Mouse (Mus musculus): ENCODE results near the gene Spns3. TPM values are rescaled to one million over a fixed set of nuclear protein-coding genes. Genes with fewer than 3 reads are reported as not detected.

Gene Spns3
- polyA plus RNA-seq (2017; shearing (Covaris generic)), result 0.60 TPM

DNA sequence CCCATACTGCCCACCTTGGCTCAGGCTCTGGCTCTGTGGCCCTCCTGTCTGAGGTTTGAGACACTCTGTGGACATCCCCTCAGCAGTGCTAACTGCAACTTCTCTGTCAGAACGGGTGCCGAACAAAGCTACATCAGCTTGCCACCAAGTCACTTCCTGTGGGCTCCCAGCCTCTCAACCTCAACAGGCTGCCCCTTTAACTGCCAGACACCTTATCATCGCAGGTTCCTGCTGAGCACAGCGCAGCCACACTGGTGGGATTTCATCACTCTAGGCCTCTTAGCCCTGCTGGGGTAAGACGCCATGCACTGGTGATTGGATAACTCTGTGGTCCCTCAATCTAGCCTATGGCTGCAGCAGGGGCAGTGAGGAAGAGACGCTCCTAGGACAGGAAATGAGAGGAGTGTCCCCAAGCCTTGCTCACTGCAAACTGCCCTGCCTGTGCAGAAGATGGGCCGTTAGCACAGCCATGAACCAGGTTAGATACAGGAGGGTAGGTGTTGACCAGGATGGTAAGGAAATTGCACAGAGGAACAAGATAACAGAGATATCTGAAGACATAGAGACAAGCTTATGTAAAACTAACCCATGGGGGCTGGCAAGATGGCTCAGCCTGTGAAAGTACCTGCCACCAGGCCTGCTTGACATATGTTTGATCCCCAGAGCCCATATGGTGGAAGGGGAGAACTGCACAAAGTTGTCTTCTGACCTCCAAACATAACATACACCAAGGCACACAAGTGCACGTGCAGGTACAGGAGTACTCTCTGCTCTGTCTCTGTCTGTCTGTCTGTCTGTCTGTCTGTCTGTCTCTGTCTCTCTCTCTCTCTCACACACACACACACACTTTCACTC is at the start of gene Spns3:
Gene Spns3 (minus strand): TSS at position 373 of the 855 bp plus-strand sequence.

GRCm38 (mm10) chr11:72489881-72490301 is 60.4 kb downstream of the Spns3 start, which contains the start of gene Spns2:
TSS of gene Spns2 (minus strand) at chr11:72489904.

Other genes with a start within 250 kb of the Spns3 start
- 32.4 TPM for gene Xaf1, start 248.9 kb downstream of the Spns3 start, polyA plus RNA-seq (2017; shearing (Covaris generic))
- gene Fbxo39, start 236.1 kb downstream of the Spns3 start, polyA plus RNA-seq (2017; shearing (Covaris generic)), result not detected
- gene Tekt1, start 188.1 kb downstream of the Spns3 start, polyA plus RNA-seq (2017; shearing (Covaris generic)), result not detected
- gene Smtnl2, start 138.8 kb downstream of the Spns3 start, polyA plus RNA-seq (2017; shearing (Covaris generic)), result not detected
- gene Ggt6, start 115.0 kb downstream of the Spns3 start, polyA plus RNA-seq (2017; shearing (Covaris generic)), result not detected
- 121 TPM for gene Mybbp1a, start 109.2 kb downstream of the Spns3 start, polyA plus RNA-seq (2017; shearing (Covaris generic))
- not detected for gene Spns2, start 60.6 kb downstream of the Spns3 start, polyA plus RNA-seq (2017; shearing (Covaris generic))
- gene Ube2g1, start 56.8 kb upstream of the Spns3 start, polyA plus RNA-seq (2017; shearing (Covaris generic)), result 78.0 TPM
- gene Ankfy1, start 139.5 kb upstream of the Spns3 start, polyA plus RNA-seq (2017; shearing (Covaris generic)), result 51.1 TPM
- 2.6 TPM for gene Cyb5d2, start 245.6 kb upstream of the Spns3 start, polyA plus RNA-seq (2017; shearing (Covaris generic))
- 37.8 TPM for gene Zzef1, start 245.7 kb upstream of the Spns3 start, polyA plus RNA-seq (2017; shearing (Covaris generic))